Mouse (Mus musculus): Measurements from ENCODE around the gene Pik3ca.

- TF ChIP-seq POLR2A (IDR thresholded peaks at IDR 0.05; ENCODE audit: low read depth, low read length) (no peak), CTCF (IDR thresholded peaks at IDR 0.05; ENCODE audit: borderline replicate concordance, insufficient read depth, low read length) (no peak)
Measured at GRCm38 (mm10) chr3:32441710-32442109, 44.2 kb downstream of the Pik3ca start.

Measured in embryonic fibroblast, embryonic 13.5 days (primary cell).